Mouse (Mus musculus): ENCODE measurements around the gene Rras.

Gene Rras

GRCm38 (mm10) chr7:45027761-45028160 lies 10.0 kb downstream of the Rras start:
- DNase-seq, result no peak

- DNase-seq, result no peak
Observed at GRCm38 (mm10) chr7:45028351-45028750, 10.6 kb downstream of the Rras start.

- no peak for DNase-seq
Observed at GRCm38 (mm10) chr7:45029995-45030394, 12.2 kb downstream of the Rras start.

GRCm38 (mm10) chr7:45030857-45031256 lies 13.1 kb downstream of the Rras start:
- no peak for DNase-seq

- DNase-seq, result no peak
Observed at GRCm38 (mm10) chr7:45033722-45034359, 16.1 kb downstream of the Rras start.

- no peak for DNase-seq
Observed at GRCm38 (mm10) chr7:45035631-45036030, 17.9 kb downstream of the Rras start.

- DNase-seq, result no peak
Observed at GRCm38 (mm10) chr7:45036702-45037101, 18.9 kb downstream of the Rras start.

- peak; percentile 78 for DNase-seq
Observed at GRCm38 (mm10) chr7:45037720-45038361, 20.1 kb downstream of the Rras start.

- DNase-seq, result no peak
Observed at GRCm38 (mm10) chr7:45038411-45038810, 20.6 kb downstream of the Rras start.

GRCm38 (mm10) chr7:45040851-45041250 lies 23.1 kb downstream of the Rras start:
- DNase-seq, result no peak

- DNase-seq, result no peak
Observed at GRCm38 (mm10) chr7:45043307-45043706, 25.5 kb downstream of the Rras start.

- DNase-seq, result no peak
Observed at GRCm38 (mm10) chr7:45045741-45046140, 28.0 kb downstream of the Rras start.

- DNase-seq, result no peak
Observed at GRCm38 (mm10) chr7:45046853-45047350, 29.1 kb downstream of the Rras start.

- no peak for DNase-seq
Observed at GRCm38 (mm10) chr7:45047491-45047890, 29.7 kb downstream of the Rras start.

- no peak for DNase-seq
Observed at GRCm38 (mm10) chr7:45048001-45048890, 30.5 kb downstream of the Rras start.

GRCm38 (mm10) chr7:45048923-45049657 lies 31.3 kb downstream of the Rras start:
- DNase-seq, result no peak

GRCm38 (mm10) chr7:45050945-45051600 lies 33.3 kb downstream of the Rras start:
- DNase-seq, result peak; percentile 58

- DNase-seq, result no peak
Observed at GRCm38 (mm10) chr7:45051601-45051974, 33.8 kb downstream of the Rras start.

- DNase-seq, result peak; percentile 35
Observed at GRCm38 (mm10) chr7:45052181-45052861, 34.6 kb downstream of the Rras start.

GRCm38 (mm10) chr7:45052862-45053116 lies 35.0 kb downstream of the Rras start, which contains the start of gene Prr12:
TSS of gene Prr12 (minus strand) at chr7:45052881.
- no peak for DNase-seq

- DNase-seq, result peak; percentile 73
Observed at GRCm38 (mm10) chr7:45053117-45053930, 35.6 kb downstream of the Rras start.

All from lung, postnatal 14 days (tissue).